Mouse (Mus musculus) hindlimb bud, embryonic 11.5 days (tissue): Measurements from ENCODE around the gene Eln.

Experiments used
- DNase-seq: peaks from one replicate; pipeline ENCODE4 v3.0.0-alpha.2; 2012; ENCODE audit warnings: low read depth, low spot score; ENCODE audit errors: extremely low spot score

Eln gene

DNA sequence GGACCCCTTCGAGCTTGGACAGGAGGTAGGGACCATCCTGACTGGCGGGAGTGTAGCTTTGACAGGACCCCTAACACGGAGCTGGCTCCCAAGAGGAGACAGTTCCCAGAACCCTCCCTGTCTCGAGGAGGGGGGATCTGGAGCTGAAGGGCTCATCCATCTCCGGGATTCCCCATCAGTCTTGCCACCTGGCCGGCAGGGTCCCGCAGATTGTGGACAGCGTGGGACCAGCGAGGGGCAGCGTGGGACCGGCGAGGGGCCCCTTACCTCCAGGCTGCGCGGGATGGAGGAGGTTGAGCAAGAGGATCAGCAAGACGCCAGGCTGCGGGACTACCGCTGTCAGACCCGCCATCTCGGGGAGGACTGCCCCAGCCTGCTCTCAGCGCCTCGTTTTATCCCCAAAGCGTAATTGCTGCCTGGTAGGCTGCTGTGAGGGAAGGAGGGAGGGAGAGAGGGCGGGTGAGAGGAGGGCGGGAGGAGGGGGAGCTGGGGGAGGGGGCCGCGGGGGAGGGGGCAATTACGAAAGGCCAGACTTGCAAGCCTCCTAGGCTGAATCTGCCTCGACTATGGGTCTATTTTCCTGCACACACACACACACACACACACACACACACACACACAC lies at the start of gene Eln:
Gene Eln, minus strand, starts transcription at position 434 of the 622 bp plus-strand sequence.
- DNase-seq = no peak

DNA sequence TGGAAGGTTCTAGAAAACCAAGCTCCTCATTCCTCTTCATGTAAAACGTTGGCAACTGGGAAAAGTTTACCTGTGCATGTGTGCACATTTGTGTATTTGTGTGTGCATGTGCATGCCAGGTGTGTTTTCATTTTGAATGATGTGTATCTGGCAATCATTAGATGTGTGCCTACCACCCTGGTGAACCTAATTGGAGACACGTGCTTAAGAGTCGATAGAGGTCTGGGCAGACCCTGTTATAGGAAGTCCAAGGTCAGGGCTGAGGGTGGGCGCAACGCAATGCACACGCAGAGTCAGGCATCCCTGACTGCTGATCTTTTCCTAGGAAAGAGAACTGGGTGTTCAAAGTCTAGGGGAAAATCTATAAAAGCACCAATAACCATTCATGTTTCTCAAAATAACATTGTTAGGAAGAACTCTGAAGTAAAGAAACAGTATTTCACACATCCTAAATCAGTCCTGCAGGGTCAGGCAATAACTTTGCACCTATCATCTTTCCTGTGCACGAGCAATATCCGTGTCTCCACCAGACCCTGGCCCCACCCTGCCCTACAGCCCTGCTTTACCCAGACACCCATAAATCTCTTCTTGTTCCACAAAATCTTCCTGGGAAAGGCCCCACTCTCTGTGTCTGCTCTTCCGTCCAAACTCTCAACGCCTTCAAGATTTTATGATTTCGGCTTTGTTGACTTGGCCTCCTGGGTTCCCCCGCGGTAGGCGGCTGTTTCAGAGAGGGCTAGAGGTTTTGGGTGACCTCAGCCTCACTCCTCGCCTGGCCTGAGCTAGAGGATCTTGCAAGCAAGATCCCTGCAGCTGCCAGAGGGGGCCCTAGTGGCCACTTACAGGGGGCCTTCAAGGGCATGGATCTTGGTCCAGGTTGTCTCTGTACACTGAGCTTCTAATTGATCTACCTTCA lies 43.2 kb upstream of the Eln start:
- DNase-seq = no peak

DNA sequence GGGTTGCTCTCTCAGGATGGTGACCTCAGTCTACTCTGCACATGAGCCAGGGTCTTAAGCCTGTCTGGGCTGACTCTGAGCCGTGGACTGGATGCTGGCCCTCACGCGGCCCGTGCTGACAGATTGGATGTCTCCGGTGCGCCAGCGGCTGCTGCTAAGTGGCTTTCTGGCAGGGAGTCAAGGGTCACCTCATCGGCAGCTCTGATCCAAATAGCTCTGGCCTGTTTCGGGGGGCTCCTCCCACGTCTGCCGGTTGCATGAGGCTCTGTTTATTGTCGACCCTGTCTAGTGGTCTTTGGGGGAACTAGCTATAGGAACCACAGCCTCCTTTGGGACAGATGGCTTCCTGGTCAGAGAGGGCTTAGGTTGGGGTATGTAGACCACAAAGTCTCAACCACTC lies 41.1 kb upstream of the Eln start:
- no peak for DNase-seq

DNA sequence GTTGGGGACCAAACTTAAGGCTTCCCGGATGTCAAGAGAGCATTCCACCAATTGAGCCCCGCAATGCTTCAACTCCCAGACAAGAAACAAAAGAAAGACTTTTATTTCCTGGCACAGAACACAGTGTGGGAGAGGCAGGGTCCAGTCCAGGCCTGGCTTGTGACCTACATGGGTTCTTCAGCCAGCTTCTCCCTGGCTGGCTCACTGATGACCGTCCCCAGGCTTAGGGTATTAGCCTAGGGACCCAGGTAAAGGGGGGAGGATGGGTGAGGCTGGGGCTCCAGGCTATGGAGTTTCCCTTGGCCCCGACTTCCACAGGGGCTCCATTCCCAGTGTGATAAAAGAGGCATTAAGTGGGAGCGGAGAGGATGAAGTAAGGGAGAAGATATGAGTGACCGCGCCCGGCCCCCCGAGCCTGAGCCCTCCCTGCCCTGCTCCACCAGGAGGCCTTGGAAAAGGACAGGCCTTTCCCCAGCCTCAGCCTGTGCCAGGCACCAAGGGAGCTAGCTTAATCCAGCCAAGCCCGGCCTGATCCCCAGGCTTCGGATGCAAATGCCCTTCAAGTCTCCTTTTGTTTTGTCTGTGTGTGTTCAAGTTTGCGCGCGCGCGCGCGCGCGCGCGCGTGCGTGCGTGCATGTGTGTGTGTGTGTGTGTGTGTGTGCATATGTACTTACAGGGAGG lies 38.7 kb upstream of the Eln start:
- DNase-seq = no peak

DNA sequence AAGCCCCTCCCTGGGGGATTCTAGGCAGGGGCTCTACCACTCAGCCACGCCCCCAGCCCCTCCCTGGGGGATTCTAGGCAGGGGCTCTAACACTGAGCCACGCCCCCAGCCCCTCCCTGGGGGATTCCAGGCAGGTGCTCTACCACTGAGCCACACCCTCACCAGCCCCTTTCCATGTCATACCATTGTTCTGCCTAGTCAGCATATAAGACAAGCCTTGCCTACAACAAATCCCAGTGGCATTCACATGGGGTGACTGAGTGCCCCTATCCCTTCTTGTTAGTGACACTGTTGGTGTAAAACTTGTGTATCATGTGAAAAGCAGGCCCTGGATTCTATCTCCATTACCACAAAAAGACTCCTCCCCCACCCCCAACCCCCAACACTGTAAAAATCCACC lies 36.7 kb upstream of the Eln start:
- no peak for DNase-seq

DNA sequence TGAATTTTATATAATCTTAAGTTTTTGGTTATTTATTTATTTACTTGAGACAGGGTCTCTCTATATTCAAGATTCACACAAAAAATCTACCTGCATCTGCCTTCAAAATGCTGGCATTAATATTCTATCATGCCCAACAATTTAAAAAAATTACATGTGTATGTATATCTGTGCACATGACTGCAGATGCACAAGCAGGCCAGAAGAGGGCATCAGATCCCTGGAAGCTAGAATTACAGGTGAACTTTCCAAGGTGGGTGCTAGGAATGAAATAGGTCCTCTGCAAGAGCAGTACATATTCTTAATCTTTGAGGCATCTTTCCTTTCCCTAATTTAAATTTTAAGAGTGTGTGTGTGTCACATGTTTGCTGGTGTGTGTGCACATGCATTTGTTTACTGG lies 33.8 kb upstream of the Eln start:
- no peak for DNase-seq

DNA sequence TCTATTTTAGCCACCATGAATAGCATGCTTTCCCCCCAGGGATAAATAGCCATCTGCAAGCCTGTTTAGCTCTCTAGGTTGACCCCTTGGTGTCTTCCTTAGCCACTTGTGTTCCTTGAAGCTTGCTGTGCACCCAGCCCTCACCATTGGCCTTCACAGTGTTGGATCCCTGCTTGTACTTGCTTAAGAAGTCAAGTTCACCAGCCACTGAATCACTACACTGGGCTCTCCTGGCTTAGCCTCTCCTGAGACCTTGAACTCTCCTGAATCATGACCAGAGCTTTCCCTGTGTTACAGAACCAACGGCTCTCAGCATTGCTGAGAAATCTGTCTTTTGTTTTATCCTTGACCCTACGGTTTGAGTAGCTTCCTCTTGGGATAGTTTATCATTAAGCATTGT lies 33.0 kb upstream of the Eln start:
- no peak for DNase-seq

DNA sequence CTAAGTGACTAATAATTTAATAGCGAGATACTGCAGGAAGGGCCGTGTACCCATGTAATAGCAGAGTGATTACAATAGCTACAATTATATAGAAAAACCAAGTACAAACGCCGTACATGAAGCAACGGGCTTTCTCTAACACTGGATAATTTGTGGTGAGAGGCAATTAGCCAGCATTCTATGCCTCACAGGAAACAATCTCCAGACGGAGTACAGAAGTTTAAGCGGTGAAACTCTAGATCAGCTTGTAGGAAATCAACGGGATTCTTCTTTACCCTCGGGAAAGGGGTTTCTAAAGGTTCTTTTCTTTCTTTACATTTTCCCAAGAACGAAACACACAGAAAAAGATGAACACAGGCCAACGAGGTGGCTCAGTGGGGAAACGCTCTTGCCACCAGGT lies 29.4 kb upstream of the Eln start:
- no peak for DNase-seq

DNA sequence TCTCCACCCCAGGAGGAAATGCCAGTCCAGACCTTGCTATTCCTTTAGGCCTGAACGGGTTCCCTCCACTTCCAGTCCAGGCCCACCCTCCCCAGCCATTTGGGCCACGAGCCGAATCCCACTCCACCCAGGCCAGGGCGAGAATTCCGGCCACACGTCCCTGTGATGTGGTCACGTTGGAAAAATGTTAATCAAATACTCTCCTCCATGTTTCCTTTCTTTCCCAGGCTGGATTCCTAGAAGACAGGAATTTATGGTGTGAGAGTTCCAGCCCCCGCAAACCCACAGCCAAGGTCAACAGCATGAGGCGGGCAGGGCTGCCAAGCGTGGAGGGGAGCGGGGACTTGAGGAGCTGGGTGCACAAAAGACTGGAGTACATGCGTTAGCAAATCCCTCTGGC lies 25.4 kb upstream of the Eln start:
- DNase-seq = no peak

DNA sequence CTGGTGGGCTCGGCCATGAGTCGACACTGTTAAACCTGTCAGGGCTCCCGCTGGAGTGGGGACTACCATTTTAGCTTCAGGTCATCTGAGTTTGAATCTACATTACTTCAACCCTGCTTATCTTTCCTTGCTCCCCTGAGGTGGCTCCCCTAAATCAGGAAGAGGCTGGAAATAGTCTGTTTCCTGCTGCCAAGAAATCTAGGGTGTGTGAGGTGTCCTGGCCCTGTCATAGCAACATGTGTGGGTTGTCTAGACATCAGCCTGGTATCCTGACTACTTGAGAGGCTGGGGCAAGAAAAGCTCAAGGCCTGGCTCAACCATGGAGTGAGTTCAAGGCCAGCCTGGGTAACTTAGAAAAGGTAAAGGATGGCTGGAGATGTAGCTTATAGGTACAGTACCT lies 24.6 kb upstream of the Eln start:
- no peak for DNase-seq

DNA sequence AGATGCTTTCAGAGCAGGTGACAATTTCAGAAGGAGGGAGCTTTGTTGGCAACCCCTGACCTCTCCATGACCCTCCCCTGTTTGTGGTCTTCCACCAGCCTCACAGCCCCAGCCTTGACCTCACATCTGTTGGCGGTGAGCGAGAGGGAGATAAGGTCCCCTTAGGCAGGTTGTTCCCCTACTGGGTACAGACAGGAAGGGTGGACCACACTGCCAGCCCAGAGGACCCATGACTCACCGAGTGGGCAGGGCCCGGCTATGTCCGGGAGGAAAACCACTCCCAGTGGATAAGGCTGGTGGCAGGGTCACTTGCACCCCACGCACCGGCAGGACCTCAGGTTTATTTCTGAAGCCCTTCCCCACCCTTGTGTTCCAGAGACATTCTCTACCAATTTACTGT lies 22.1 kb upstream of the Eln start:
- DNase-seq = no peak

DNA sequence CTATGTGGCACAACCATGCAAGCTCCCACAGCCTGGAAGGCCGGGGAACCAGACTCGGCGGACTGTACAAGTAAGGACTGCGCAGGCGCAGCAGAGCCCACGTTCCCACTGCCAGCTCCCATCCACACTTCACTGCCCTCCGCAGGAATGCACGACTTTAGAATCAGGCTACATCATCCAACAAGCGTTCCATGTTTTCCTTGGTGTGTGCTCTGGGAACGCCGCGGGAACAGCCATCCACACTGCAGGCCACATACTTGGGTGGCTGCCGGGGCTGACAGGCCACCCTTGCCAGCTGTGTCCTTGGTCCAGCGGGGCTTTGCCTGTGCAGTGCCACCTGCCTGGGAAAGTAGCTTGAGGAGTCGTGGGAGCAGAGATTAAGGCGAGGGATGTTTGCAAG lies 18.3 kb upstream of the Eln start:
- DNase-seq = no peak

DNA sequence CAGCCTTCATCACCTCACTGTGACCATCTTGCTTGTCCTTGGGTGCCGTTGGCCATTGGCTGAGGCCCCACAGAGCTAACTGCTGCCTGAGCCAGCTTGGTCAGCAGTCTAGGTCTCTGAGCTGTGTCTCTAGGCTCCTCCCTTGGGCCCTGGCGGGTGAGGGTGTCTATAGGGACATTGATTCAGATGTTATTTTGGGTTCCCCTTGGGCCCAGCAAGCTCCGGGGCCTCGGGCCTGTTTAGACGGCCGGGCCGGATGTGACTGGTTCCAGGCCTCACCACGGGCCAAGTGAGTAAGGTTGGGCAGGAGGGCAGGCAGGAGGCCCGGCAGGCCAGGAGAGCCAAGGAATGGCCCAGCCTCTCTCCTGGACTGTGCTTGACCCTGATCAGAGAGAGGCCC lies 16.2 kb upstream of the Eln start:
- no peak for DNase-seq

DNA sequence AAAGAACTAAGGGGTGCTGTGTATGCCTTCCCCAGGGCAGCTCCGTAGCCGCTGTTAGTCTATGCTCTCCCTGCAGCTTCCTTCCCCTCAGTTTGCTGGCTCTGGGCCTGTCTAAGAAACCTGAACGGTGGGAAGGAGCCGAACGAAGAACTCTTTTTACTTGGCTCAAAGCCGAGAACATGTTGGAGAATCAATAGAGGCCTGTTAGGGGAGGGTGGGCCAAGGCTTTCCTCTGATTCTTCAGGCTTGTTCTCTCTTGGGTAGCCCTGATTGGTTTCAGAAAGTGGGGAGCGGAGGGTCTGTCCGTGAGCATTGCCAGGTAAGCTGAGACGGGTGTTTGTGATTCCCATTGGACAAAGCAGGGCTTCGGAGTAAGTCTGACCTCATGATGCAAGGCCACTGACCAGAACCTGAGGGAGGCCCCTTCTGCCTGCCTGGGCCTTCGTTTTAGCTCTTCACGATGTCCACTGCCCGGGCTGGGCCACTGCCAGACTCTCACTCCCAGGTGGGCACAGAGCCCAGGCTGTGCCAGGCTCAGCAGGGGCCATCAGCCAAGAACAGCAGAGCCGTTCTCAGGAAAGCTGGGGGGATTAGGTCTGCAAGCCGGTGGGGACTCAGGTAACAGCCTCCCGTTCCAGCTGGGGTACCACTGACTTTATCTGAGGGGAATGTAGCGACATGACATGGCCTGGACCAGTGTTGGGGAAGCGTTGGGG lies 14.4 kb upstream of the Eln start:
- DNase-seq = no peak

DNA sequence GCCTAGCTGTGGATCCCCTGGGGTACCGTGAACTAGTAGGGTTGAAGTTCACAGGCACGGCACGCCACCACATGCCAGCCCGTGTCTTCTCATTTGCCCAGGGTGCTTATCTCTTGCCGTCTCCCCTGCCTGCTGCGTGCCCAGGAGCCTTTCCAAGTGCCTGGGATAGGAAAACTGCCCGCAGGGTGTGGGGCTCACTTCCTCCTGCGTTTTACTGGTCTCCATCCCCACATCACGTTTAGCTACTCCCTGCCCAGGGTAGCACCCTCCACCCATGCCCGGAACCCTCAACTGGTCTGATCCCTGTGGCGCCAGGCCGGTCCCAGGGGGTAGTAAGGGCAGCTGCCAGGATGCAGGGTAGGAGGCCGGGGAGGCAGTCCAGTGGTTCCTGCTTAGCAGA lies 8.9 kb upstream of the Eln start:
- no peak for DNase-seq

DNA sequence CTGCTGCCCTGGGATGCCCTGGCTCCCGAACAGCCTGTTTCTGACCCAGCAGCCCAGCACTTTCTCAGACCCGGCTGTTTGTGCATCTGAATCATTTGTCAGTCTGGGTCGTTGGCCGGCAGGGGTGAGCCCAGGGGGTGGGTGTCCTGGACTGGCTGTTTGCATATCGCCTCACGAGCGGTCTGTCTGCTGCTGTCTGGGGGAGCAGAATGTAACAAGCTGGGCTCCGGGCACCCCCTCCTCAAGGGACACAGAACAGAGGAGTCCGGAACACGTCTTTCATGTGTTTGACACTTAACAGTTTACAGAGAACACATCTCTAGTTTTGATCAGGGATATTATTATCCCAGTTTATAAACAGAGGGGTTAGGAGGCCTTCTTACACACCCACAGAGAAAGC lies 7.0 kb upstream of the Eln start:
- no peak for DNase-seq

DNA sequence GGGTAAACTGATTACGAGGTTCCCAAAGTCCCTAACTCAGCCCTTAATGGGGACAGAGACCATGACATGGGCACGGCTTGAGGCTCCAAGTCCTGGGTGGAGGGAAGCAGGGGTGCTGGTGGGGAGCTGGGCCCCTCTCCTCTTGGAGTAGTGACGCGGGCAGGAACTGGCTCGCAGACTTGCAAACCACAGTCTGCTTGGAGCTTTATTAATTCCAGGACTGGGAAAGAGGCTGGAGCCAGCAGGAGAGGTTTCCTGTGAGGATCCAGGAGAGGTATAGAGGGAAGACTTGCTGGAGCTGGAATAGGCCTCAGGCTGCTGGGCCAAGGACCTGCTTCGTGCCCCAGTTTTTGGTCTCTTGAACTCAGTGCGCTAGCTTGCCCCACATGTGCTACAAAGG lies 3.3 kb upstream of the Eln start:
- no peak for DNase-seq

DNA sequence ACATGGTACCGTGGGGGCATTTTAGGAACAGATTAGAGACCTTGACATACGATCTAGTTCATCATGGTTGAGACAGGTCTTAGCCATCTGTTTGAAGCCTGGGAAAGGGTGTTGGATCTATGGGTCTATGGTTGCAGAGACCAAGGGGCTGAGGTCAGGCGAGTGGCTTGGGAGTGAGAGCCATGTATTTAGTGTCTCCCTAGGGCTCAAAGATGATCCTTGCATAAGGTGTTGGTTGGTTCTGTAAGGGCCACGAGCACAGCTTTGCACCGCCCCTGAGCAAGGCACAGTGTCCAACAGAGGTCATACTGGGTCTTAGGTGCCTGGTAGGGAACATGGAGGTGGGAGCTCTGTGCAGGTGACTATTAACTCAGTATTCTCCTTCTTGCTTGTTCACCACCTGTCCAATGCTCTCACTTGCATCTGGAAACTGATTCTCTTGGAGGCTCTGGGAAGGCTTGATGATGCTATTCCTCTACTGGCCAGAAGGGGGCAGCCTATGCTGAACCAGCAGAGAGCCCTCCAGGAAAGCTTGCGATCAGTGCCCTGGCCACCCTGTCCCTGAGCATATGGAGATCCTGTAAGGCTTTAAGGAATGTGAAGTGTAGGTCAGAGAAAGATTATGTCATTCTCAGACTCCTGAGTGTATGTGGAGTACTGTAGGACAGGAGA lies 960 bp upstream of the Eln start:
- DNase-seq = peak; percentile 54

DNA sequence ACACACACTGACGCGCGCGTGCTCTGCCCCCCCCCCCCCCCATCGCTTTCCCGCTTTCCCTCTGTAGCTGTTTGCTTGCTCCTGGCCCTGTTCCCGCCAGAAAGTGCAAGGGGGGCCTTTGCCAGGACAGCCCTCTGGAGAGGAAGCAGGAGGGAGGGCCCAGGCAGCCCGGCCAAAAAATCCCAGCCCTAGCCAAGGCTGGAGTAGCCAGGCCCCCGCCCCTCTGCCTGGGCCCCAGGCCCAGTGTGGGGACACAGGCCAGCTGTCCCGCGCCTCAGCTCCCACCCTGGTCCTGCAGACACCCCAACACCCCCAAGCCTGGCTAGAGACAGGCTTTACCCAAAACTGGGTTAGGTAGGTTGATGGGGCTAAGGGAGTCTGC lies 380 bp upstream of the Eln start:
- DNase-seq = no peak

DNA sequence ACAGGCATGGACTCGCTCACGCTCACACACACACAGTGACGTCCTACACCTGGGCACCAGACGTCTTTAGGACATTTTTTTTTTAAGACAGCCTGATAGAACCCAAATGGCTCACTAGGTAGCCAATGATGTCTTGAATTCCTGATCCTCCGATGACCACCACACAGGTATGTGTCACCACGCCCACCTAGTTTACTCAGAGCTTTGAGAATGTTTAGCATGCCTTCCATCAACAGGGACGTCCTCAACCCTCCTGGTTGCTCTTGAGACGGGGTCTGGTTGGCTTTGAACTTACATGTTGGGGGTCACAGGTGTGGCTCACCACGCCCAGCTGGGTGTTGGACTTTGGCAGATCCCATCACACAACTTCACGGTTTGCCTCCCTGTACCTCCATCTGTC lies 922 bp downstream of the Eln start:
- DNase-seq = no peak

DNA sequence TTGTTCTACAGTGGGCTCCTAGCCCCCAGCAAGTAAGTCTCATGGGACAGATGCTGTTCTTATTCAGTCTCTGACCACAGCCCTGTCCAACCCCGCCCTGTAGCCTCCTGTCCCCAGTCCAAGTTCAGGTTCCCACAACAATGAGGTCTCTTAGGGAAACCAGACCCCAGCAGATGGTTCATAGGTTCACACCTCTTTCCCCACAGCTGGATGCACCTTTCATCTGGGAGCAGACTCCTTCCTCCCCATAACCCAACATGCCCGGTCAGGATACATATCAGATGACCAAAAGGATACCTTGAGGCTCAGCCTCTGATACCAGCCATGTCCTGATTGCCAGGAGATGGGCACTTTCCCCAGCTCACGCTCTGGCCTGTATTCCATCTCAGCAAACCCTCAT lies 1.3 kb downstream of the Eln start:
- no peak for DNase-seq
